Mouse (Mus musculus): Measurements from ENCODE around the gene Hoxa9. TPM values are rescaled to one million over a fixed set of nuclear protein-coding genes. Genes with fewer than 3 reads are reported as not detected.

Gene Hoxa9
- total RNA-seq, 1 experiment from 2014 or later: not detected

GRCm38 (mm10) chr6:52262463-52263320 is 31.8 kb upstream of the Hoxa9 start:
- no peak for ATAC-seq (replicated peaks; ENCODE audit: insufficient number of reproducible peaks, low FRiP score, low TSS enrichment, poor library complexity, severe bottlenecking)

GRCm38 (mm10) chr6:52261751-52262462 is 31.0 kb upstream of the Hoxa9 start:
- no peak for ATAC-seq (replicated peaks; ENCODE audit: insufficient number of reproducible peaks, low FRiP score, low TSS enrichment, poor library complexity, severe bottlenecking)

- no peak for ATAC-seq (replicated peaks; ENCODE audit: insufficient number of reproducible peaks, low FRiP score, low TSS enrichment, poor library complexity, severe bottlenecking)
These were observed 30.0 kb upstream of the Hoxa9 start, which contains the start of gene Hoxa13 for GRCm38 (mm10) chr6:52260654-52261575. Gene Hoxa13, minus strand, starts transcription at chr6:52260880.

GRCm38 (mm10) chr6:52259811-52260261 is 28.9 kb upstream of the Hoxa9 start:
- no peak for ATAC-seq (replicated peaks; ENCODE audit: insufficient number of reproducible peaks, low FRiP score, low TSS enrichment, poor library complexity, severe bottlenecking)

GRCm38 (mm10) chr6:52259081-52259790 is 28.3 kb upstream of the Hoxa9 start:
- no peak for ATAC-seq (replicated peaks; ENCODE audit: insufficient number of reproducible peaks, low FRiP score, low TSS enrichment, poor library complexity, severe bottlenecking)

GRCm38 (mm10) chr6:52256956-52257355 is 26.1 kb upstream of the Hoxa9 start:
- ATAC-seq (replicated peaks; ENCODE audit: insufficient number of reproducible peaks, low FRiP score, low TSS enrichment, poor library complexity, severe bottlenecking): no peak; the same call in 1 of the 2 replicates

GRCm38 (mm10) chr6:52253511-52254500 is 22.9 kb upstream of the Hoxa9 start:
- no peak for ATAC-seq (replicated peaks; ENCODE audit: insufficient number of reproducible peaks, low FRiP score, low TSS enrichment, poor library complexity, severe bottlenecking)

GRCm38 (mm10) chr6:52252775-52253376 is 22.0 kb upstream of the Hoxa9 start:
- ATAC-seq (replicated peaks; ENCODE audit: insufficient number of reproducible peaks, low FRiP score, low TSS enrichment, poor library complexity, severe bottlenecking): no peak

- no peak for ATAC-seq (replicated peaks; ENCODE audit: insufficient number of reproducible peaks, low FRiP score, low TSS enrichment, poor library complexity, severe bottlenecking)
These were observed 21.3 kb upstream of the Hoxa9 start for GRCm38 (mm10) chr6:52252016-52252774.

GRCm38 (mm10) chr6:52251177-52251879 is 20.4 kb upstream of the Hoxa9 start:
- ATAC-seq (replicated peaks; ENCODE audit: insufficient number of reproducible peaks, low FRiP score, low TSS enrichment, poor library complexity, severe bottlenecking): no peak

GRCm38 (mm10) chr6:52249826-52250225 is 18.9 kb upstream of the Hoxa9 start:
- no peak for ATAC-seq (replicated peaks; ENCODE audit: insufficient number of reproducible peaks, low FRiP score, low TSS enrichment, poor library complexity, severe bottlenecking)

- no peak for ATAC-seq (replicated peaks; ENCODE audit: insufficient number of reproducible peaks, low FRiP score, low TSS enrichment, poor library complexity, severe bottlenecking)
These were observed 18.5 kb upstream of the Hoxa9 start for GRCm38 (mm10) chr6:52249415-52249738.

GRCm38 (mm10) chr6:52248638-52249414 is 17.9 kb upstream of the Hoxa9 start:
- no peak for ATAC-seq (replicated peaks; ENCODE audit: insufficient number of reproducible peaks, low FRiP score, low TSS enrichment, poor library complexity, severe bottlenecking)

GRCm38 (mm10) chr6:52247766-52248637 is 17.1 kb upstream of the Hoxa9 start:
- ATAC-seq (replicated peaks; ENCODE audit: insufficient number of reproducible peaks, low FRiP score, low TSS enrichment, poor library complexity, severe bottlenecking): no peak

Measured in monocyte, adult 5-6 weeks (primary cell).